Mouse (Mus musculus): ENCODE measurements around the gene Rbfox3.
A peak's percentile ranks its signal among the peaks of the same experiment; 100 is the strongest.

Gene Rbfox3

DNA sequence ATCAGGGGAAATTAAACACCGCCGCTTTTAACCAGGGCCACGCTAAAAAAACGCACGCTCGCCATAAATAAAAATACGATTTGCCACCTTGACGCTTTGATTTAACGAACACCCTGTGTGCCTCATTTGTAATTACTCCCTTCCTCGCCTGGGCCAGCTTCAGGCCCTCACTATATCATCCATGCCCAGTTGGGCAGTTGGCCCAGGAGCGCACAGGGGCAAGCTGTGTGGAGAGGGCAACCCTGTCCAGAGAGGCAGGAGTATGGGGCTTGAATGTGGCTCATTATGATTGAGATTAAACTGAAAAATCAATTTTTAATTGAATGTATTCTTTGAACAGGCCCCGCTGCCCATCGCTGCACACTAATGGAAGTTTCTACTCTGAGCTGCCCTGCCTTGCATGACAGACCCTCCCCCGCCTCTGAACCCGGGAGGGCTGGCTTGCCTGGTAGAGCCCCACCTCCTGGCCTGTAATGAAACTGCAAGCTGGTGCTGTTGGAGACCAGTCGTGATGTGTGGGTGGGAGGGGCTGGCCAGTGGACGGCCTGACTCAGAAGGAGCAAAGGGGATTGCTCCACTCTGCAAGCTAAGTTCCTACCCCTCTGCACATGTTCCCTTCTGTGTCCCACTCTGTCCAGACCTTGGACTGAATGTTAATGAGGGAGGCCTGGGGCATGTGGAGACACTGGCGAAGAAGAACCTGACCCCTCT is 376.9 kb downstream of the Rbfox3 start:
- DNase-seq: no peak

DNA sequence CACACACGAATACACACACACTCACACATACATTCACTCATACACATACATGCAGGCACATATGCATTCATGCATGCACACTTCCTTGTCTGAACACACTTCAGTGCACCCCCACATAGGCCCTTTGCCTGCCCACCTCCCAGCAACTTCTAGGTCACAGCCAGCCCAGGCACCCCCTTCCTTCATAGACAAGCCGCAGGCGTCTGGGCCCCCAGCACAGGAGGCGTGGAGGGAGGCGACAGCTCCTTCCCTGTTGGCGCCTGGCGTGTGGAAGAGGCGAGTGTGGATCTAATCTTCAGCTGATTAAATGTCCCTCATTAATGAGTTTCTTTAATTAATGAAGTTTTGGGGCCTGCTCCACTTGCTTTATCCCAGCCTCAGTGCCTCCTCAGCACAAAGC is 381.1 kb downstream of the Rbfox3 start:
- no peak for DNase-seq

DNA sequence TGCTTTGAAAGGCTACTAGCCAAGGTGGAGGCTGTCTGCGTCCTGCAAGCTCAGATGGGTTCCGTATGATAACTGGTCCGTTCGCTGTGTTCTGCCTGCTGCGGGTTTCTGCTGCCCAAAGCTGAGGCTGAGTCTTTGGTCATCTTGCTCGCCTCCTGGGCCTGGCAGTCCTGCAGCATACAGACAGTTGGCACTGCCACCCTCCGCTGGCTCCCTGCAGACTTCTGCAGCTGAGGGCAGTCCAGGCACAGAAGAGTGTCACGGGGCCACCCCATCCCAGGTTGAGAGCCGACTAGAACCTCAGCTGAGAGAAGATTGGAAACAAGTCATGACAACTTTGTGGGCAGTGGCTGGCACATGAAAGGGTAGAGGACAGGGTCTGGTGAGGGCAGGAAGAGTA is 382.6 kb downstream of the Rbfox3 start:
- DNase-seq: no peak

DNA sequence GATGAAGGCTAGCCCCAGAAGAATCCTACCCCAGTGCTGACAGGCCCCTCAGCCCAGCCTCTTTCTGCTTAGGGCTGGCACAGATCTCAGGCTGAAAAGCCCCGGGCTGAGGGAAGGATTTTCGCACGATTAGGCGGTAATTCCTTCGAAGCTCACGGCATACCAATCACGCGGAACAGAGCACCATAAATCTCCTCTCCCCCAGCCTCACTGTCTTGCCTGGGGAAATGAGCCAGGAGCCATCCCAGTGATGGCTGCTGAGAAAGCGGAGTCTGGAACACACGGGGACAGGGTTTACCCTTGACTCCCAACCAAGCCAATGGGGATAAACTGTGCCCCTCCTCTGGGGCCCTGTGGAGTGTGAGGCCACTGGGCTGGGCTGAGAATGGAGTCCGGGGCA is 386.3 kb downstream of the Rbfox3 start:
- no peak for DNase-seq

DNA sequence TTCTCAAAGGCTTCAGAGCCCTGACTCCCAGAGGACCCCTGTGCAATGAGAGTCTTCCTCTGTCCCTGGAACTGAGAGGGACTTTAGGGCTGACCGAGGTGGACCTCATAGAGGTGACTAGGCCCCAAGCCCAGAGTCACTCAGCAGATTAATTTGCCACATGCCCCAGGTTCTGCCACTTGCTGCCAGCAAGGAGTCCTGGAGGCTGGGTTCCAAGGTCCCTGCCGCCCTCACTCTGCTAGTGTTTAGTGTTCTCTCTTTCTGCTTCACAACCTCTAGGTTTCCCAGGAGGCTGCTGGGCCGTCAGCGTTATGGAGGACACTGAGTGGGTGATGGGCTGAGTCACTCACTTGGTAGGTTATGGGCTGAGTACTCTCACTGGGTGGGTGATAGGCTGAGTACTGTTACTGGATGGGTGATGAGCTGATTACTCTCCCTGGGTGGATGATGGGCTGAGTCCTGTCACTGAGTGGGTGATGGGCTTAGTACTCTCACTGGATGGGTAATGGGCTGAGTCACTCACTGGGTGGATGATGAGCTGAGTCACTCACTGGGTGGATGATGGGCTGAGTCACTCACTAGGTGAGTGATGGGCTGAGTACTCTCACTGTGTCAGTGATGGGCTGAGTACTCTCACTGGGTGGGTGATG is 387.8 kb downstream of the Rbfox3 start:
- DNase-seq: no peak

DNA sequence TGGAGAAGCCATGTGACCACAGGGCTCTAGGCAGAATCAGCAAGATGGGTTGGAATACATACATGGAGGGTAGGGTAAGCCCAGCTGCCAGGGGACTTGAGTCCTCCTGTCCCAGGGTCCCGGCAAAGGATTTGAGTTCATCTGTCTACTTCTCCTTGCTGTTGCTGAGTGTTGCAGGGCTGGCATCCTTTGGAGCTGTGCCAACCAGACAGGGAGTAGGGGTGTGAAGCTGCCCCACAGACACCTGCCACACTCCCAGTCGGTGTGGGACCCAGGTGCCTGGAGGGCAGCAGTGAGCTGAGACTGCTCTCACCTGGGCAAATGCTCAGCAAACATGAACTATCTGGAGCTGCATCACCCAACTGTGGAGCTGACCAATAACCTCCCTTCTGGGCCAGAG is 390.5 kb downstream of the Rbfox3 start:
- DNase-seq: no peak

DNA sequence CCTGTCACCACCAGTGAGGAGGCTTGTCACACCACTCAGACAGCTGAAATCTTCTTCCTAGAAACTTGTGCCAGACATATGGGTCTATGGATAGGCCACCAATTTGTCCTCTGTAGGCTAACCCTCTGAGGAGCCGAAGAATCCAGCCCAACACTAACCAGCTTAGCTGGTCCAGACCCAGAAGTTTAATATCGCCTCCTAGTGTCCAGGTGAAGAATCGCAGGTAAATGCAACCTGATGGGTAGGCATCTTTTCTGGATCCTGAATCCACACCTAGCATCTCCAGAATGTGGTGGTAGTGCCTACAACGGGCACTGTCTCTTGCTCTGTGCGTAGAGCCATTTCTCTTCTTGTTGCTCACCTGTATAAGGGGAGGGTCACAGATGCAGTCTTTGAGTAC is 391.1 kb downstream of the Rbfox3 start:
- no peak for DNase-seq

DNA sequence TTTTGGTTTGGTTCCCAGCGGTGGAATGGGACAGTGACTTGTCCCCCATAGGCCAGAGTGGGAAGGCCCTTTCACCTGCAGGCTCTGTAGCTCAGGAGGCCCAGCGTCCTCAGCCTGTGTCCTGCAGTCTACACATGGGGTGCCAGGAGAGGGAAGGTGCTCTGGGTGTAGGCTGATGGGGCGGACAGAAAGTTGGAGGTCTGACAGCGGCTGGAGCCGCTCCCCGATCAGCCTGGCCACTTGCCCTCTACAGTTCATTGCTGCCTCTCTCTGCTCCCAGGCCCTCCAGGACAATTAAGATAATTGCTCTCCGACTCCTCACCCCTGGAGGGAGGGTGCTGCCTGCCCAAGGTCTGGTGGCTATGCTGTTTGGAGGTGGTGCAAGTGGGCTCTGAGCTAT is 392.7 kb downstream of the Rbfox3 start:
- no peak for DNase-seq

DNA sequence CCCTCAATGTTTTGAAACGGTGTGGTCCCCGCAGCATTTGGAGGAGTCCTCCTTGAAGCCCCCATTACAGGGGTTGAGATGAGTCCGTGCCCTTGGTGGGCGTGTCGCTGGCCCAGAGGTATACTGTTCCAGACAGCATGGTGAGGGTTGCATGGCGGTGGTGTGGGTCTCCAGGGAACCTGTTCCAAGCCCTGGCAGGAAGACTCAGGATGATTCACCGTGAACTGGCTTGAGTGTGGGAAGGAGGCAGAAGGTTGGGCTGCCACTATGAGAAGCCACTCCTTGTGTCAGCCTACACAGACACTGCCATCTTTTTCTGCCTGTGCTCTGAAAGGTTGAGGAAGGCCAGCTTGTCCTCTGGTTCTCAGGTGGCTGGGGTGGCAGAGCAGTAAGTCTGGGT is 393.5 kb downstream of the Rbfox3 start:
- no peak for DNase-seq

DNA sequence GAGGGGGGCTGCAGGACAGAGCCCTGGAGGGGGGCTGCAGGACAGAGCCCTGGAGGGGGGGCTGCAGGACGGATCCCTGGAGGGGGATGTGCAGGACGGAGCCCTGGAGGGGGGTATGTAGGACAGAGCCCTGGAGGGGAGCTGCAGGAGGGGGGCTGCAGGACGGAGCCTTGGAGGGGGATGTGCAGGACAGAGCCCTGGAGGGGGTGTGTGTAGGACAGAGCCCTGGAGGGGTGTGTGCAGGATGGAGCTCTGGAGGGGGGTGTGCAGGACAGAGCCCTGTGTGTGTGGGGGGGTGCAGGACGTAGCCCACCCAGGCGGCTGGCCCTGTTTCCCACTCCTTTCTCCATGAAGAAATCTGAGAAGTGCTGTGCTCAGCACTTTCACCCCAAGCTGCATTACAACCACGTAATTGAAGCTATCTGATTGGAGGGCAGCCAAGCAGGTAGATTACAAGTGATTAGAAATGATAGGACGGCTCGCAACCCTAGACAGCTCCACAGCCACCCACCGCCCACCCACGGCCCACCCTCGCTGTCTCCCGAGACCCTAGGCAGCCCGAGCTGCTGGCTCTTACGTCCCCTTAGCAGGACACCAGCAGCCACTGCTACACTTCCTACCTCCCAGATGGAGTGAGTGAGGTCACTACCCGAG is 399.0 kb downstream of the Rbfox3 start:
- DNase-seq: no peak

DNA sequence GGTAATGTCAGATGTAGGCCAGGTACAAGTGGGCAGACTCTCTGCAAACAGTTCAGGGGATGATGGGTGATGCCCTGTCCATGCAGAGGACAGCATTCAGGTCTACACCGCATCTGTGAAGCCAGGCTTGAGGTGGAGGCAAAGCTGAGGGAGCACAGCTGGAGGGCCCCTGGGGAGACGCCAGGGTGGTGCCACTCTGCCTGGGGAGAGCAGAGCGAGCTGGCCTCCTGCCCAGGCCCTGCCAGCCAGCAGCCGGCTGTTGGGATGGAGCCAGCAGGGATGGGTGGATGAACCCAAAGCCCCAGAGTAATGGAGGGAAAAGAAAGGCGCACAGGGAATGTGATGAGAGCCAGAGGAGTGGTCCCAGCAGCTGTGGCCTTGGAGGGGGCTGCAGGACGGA is 399.5 kb downstream of the Rbfox3 start:
- peak; percentile 76 for DNase-seq

DNA sequence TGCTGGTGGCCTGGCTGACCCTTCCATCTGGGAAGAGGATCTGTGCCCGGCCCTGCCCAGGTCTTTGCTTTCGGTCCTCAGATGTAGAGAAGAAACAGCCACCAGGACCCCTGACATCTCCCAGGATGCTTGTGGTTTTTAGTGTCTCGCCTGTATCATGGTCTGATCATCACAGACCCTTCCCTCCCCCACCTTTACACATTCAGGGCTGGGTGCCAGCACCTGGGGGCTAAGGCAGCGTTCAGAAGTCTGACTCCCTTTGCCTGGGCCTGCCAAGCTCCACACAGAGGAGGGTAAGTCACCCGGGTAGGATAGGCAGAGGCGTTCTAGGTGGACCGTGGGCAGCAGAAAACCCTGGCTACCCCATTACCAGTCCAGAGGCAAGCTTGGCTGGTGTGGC is 403.1 kb downstream of the Rbfox3 start:
- DNase-seq: no peak

DNA sequence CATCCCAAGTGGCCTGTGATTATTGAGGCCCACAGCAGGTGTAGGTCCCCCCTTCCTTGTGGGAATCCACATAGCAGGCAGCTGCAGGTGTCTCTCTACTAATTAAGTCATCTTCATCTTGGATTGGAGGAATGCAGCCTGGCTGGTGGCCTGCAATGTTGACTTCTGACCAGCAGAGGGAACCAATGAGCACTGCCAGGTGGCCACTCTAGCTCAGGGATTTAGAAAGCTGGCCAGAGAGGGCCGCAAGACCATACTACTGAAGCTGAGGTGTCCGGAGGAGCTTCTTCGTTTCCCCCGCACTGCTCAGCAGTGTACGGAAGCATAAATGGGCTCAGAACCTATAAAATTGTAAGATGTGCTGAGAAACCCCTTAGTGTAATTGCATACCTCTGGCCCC is 403.5 kb downstream of the Rbfox3 start:
- peak; percentile 68 for DNase-seq

DNA sequence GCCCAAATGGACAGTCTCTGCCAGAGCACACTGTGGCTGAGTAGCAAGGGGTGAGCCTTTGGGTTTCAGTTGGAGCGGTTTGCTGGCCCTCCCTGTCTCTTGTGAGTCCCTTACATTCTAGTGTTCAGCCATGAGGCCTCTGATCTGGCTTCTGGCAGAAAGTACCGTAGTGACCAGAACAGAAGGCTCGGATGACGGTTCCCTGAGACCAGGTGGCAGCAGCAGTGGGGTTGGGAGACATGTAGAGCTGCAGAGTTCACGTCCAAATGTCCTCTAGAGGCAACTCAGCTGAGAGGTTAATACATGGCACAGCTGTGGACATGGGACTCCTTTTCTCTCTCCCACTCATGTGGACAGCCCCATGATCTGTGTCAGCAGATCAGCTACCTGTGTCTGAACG is 404.3 kb downstream of the Rbfox3 start:
- no peak for DNase-seq

DNA sequence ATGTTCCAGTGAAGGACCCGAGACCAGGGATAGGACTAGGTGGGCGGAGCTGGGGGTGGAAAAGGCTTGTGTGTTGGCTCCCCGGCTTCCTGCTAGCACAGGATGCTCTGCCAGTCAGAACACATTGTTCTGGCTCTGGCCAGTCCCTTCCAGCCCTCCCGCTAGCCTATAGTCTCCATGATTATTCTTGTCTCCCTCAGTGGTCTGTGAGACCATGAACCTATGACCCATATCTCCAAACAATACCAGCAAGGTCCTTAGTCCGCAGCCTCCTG is 407.3 kb downstream of the Rbfox3 start:
- DNase-seq: no peak

DNA sequence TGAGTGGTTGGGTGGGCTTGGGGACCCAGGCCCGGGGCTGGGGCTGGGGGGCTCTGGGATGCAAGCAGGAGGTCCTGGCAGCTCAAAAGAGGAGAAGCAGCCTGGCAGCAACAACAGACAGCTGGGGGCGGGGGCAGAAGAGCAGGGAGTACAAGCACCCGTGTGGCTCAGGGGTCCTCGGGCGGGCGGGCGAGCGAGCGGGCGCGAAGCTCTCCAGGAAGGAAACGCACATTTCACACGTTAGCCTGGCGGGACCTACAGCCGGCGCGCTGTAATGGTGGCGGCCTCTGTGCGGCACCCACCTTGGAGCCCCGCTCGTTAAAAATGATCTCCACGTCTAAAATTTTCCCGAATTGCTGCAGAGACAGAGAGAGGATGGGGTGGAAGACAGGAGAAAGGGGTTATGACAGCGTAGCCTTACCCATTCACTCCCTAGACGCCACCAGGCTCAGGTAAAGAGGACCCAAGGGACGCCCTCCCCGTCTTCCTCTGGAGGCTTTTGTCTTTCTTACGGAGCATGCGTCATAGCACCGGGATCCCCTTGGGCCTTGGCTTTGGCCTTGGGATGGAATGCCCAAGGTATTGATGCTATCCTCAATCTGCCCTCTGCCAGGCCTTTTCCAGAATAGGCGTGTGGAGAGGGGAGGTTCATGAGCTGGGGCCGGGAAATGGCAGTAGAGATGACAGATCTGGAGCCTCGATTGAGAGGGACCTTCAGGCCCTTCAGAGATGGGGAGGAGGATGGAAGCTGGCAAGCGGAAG is 407.8 kb downstream of the Rbfox3 start:
- DNase-seq: no peak

DNA sequence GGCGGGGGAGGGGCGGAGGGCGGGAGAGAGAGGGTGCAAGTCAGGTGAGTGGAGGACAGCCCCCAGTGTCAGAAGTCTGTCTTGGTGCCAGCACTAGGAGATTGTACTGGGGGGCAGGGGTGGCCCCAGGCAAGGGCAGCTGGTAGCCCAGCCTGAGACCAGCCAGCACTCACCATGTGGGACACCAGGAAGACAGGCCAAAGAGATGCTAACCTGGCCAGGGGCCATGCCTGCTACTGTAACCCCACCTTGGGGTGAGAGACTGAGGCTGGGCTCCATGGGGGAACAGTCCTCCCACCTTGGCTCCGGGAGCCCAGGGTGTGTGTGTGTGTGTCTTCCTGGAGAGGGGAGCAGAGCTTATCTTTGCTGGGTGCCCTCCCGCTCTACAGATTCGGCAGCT is 408.4 kb downstream of the Rbfox3 start:
- DNase-seq: no peak

DNA sequence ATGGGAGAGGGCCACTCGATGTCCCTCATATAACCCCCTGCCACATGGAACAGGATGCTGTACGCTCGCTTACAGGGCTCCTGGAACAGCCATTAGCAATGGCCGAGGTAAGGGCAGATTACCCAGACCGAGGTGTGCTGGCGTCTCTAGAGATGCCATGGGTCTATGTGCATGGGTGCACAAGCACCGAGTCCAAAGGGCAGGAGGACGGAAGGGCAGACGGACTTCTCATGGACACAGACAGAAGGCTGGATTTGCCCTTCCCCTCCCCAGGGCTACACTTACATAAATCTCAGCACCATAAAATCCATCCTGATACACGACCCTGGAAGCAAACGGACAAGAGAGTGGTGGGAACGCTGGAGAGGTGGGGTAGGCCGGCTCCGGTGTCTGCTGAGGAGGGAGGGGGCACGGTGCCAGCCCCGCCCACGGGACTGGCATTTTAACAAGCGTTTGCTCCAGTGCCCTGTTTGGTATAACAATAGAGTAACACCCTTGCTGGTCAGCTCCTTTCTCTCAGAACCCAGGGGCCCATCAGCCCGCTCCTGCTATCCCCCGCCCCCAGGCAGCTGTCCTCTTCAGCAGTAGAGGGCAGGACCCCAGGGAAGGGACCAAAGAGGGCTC is 415.2 kb downstream of the Rbfox3 start:
- DNase-seq: no peak

DNA sequence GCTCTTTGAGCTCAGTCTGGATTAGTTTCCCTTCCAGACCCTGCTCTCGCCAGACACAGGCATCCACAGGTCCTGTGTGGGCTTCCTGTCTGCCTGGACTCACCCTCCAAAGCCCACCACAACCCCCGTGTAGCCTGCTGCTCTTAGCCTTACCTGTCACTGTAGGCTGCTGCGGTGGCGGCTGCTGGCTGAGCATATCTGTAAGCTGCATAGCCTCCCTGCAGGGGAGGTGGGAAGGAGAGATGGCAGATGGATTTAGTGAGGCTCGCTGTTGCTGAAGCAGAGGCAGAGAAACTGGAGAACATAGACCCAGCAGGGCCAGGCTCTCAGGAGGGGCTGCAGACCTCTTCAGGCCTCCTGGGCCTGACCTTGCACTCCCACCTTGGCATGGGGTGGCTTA is 416.3 kb downstream of the Rbfox3 start:
- no peak for DNase-seq

DNA sequence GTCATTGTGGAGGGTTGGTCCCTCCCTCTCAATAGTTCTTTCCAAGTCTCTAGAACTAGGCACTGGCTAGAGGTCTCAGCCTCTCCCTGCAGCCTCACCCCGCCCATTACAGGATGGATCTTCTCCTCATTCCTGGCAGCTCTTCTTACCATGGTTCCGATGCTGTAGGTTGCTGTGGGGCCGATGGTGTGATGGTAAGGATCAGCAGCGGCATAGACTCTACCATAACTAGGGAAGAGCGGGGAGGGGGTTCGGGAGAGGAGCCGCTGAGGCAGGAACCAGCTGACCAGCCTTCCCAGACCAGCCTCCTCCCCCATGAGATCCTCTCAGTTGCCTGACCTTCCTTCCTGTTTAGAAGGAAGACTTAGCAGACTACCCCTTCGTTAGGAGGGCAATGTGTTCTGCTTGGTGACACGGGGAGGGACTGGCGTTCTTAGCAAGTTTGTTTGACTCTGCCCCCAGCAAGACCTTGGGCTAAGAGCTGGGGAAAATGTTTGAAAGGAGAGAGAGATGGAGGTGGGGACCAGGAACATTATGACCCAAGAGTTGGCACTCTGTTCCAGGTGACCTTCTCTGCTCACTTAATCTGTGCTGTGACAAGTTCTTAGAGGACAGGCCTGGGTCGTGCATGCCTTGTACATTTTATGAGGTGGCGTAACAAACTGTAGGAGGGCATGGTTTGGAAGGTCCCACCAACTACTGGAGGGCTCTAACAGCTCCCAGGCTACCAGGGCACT is 417.2 kb downstream of the Rbfox3 start:
- DNase-seq: no peak

DNA sequence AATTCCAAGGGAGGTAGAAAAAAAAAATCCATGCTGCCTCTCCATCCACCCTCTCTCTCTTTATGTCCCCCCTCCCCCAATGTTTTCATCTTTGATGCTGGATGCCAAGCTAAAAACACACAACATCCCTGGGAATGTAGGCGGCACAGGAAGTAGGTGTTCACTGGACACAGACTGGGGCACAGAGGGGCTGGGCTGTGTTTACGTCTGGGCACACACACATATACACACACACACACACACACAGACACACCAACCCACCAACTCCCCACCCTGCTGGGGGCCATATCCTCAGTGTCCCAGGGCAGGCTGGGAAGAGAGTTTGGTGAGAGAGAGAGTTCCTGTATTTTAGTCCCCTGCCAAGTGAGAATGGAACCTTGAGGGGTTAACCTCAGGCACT is 417.9 kb downstream of the Rbfox3 start:
- DNase-seq: no peak

DNA sequence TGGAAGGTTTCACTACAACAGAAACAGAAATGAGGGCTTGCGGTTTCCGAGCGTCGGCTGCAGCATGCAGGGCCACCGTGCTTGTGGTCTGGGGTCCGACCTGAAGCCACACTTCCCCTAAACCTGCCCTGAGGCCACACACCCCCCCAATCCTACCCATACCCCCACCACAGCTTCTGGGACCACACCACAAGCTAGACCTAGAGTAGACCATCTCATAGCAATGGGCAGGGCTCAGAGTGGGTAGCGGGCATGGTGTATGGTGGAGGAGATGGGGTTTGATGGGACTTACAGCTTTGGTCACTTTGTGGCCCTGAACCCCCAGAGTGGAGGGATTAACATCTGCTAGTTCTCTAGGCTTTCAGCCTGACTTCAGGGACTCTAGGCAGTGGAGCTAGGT is 420.2 kb downstream of the Rbfox3 start:
- DNase-seq: no peak

Data from layer of hippocampus, adult 9-11 months (tissue).